8 mouse cellular contexts compared by ENCODE assay signal in genomic region chr4:43726995-43727394, GRCm38 (mm10). TPM values are rescaled to one million over a fixed set of nuclear protein-coding genes. Genes with fewer than 3 reads are reported as not detected.
DNase-seq lines count a peak whose midpoint lies in the region; ATAC-seq and TF ChIP-seq lines count a peak whose summit lies in the region.

TSS of gene Hrct1 (plus strand) at chr4:43727188.

- H3K4me3 ChIP-seq in midbrain, postnatal 0 days (ENCODE audit: low read depth, low read length), result no peak within 1 kb of the TSS
- H3K4me3 ChIP-seq in midbrain, embryonic 14.5 days (replicated peaks; ENCODE audit: low read depth, low read length), result no peak within 1 kb of the TSS
- H3K4me3 ChIP-seq in kidney, adult 2 months (ENCODE audit: insufficient read depth, low read depth, low read length), result no peak within 1 kb of the TSS
- H3K4me3 ChIP-seq in lung, postnatal 0 days (ENCODE audit: low read depth, low read length), result no peak within 1 kb of the TSS
- no peak within 1 kb of the TSS for H3K4me3 ChIP-seq in hindbrain, embryonic 13.5 days

- DNase-seq in midbrain, postnatal 0 days (ENCODE audit: low spot score), result no peak
- DNase-seq in midbrain, embryonic 14.5 days, result no peak
- peak; percentile 84 for DNase-seq in gastrocnemius, postnatal 14 days
- peak; percentile 93 for DNase-seq in kidney, adult 2 months
- DNase-seq in lung, postnatal 0 days (ENCODE audit: low spot score), result peak; percentile 98
- no peak for DNase-seq in layer of hippocampus, postnatal 25 days (ENCODE audit: extremely low spot score in 1 of 2, low spot score in 1 of 2)
- DNase-seq in cerebellum, adult 11 months, result no peak

- H3K9ac ChIP-seq in midbrain, postnatal 0 days (replicated peaks; ENCODE audit: low read length, poor library complexity, severe bottlenecking), result no peak within 1 kb of the TSS
- H3K9ac ChIP-seq in midbrain, embryonic 14.5 days (replicated peaks; ENCODE audit: low read length), result no peak within 1 kb of the TSS
- no peak within 1 kb of the TSS; the same call in 1 of the 2 replicates for H3K9ac ChIP-seq in lung, postnatal 0 days (replicated peaks; ENCODE audit: low read depth)
- no peak within 1 kb of the TSS for H3K9ac ChIP-seq in hindbrain, embryonic 13.5 days

- no peaks in the 10 kb centered on the region for H3K36me3 ChIP-seq in midbrain, postnatal 0 days (ENCODE audit: insufficient read depth, low read length)
- H3K36me3 ChIP-seq in midbrain, embryonic 14.5 days (ENCODE audit: control insufficient read depth, insufficient read depth, low read length), result no peaks in the 10 kb centered on the region
- no peaks in the 10 kb centered on the region for H3K36me3 ChIP-seq in kidney, adult 2 months (ENCODE audit: control insufficient read depth, insufficient read depth, low read length)
- no peaks in the 10 kb centered on the region for H3K36me3 ChIP-seq in lung, postnatal 0 days (ENCODE audit: insufficient read depth, low read length)
- no peaks in the 10 kb centered on the region for H3K36me3 ChIP-seq in hindbrain, embryonic 13.5 days

- intact Hi-C loops in gastrocnemius, postnatal 14 days (cut with DNase I; ENCODE audit: low total_unique reads), result no loop called here

- peak; percentile 92 for TF ChIP-seq EP300 in lung, postnatal 0 days (IDR thresholded peaks at IDR 0.05)

- no peak for TF ChIP-seq CTCF in midbrain, postnatal 0 days (IDR thresholded peaks at IDR 0.05)
- TF ChIP-seq CTCF in kidney, adult 2 months (conservative IDR thresholded peaks at IDR 0.05; ENCODE audit: insufficient read depth, insufficient read length, low read depth, low read length), result no peak
- no peak for TF ChIP-seq CTCF in lung, postnatal 0 days (IDR thresholded peaks at IDR 0.05)

- no peaks in the 10 kb centered on the region for H3K27me3 ChIP-seq in midbrain, postnatal 0 days (ENCODE audit: insufficient read depth, low read length)
- no peaks in the 10 kb centered on the region for H3K27me3 ChIP-seq in midbrain, embryonic 14.5 days (ENCODE audit: control insufficient read depth, insufficient read depth, low read length)
- no peaks in the 10 kb centered on the region for H3K27me3 ChIP-seq in kidney, adult 2 months (replicated peaks; ENCODE audit: control insufficient read depth, insufficient read depth, low read length)
- no peaks in the 10 kb centered on the region for H3K27me3 ChIP-seq in lung, postnatal 0 days (replicated peaks; ENCODE audit: insufficient read depth, low read length)
- H3K27me3 ChIP-seq in hindbrain, embryonic 13.5 days, result no peaks in the 10 kb centered on the region

- 57% methylated on average over 3 of the region's 3 CpGs for WGBS in midbrain, postnatal 0 days
- WGBS in midbrain, embryonic 14.5 days, result 64% methylated on average over 3 of the region's 3 CpGs
- WGBS in kidney, adult 2 months, result 22% methylated on average over 3 of the region's 3 CpGs
- 6% methylated on average over 3 of the region's 3 CpGs for WGBS in lung, postnatal 0 days
- WGBS in hindbrain, embryonic 13.5 days, result 60% methylated on average over 3 of the region's 3 CpGs

- no peaks in the 10 kb centered on the region for H3K4me1 ChIP-seq in midbrain, postnatal 0 days (ENCODE audit: insufficient read depth, low read length)
- H3K4me1 ChIP-seq in midbrain, embryonic 14.5 days (ENCODE audit: control insufficient read depth, insufficient read depth, low read length), result no peaks in the 10 kb centered on the region
- H3K4me1 ChIP-seq in kidney, adult 2 months (ENCODE audit: control insufficient read depth, insufficient read depth, low read length), result peaks cover 3% of the 10 kb centered on the region
- H3K4me1 ChIP-seq in lung, postnatal 0 days (ENCODE audit: insufficient read depth, low read depth, low read length), result peaks cover 29% of the 10 kb centered on the region; the same call in 1 of the 2 replicates
- no peaks in the 10 kb centered on the region for H3K4me1 ChIP-seq in hindbrain, embryonic 13.5 days (replicated peaks)

- ATAC-seq in midbrain, postnatal 0 days (ENCODE audit: low FRiP score), result no peak
- no peak for ATAC-seq in midbrain, embryonic 14.5 days (ENCODE audit: low FRiP score, low TSS enrichment)
- ATAC-seq in lung, postnatal 0 days, result peak; percentile 73
- ATAC-seq in hindbrain, embryonic 13.5 days (ENCODE audit: low FRiP score), result no peak

- peak; percentile 60 for TF ChIP-seq POLR2A in kidney, adult 2 months (IDR thresholded peaks at IDR 0.05; ENCODE audit: low read depth, low read length)

- H3K27ac ChIP-seq in midbrain, postnatal 0 days (ENCODE audit: low read depth, low read length), result peak within 1 kb of the TSS; percentile 7; the same call in 1 of the 2 replicates
- H3K27ac ChIP-seq in midbrain, embryonic 14.5 days (replicated peaks; ENCODE audit: low read depth, low read length), result no peak within 1 kb of the TSS
- H3K27ac ChIP-seq in kidney, adult 2 months (ENCODE audit: insufficient read depth, low read depth, low read length), result peak within 1 kb of the TSS; percentile 97
- H3K27ac ChIP-seq in lung, postnatal 0 days (ENCODE audit: low read length), result peak within 1 kb of the TSS; percentile 97
- no peak within 1 kb of the TSS for H3K27ac ChIP-seq in hindbrain, embryonic 13.5 days

- H3K4me2 ChIP-seq in midbrain, postnatal 0 days (ENCODE audit: low read depth, low read length, poor library complexity, severe bottlenecking), result no peak within 1 kb of the TSS
- no peak within 1 kb of the TSS for H3K4me2 ChIP-seq in midbrain, embryonic 14.5 days (ENCODE audit: low read length)
- 0 out of 2 replicates have a peak within 1 kb of the TSS, but pooled peaks have one; percentile 8 for H3K4me2 ChIP-seq in lung, postnatal 0 days (replicated peaks; ENCODE audit: low read depth, low read length)
- H3K4me2 ChIP-seq in hindbrain, embryonic 13.5 days, result no peak within 1 kb of the TSS

- no peaks in the 10 kb centered on the region for H3K9me3 ChIP-seq in midbrain, postnatal 0 days (ENCODE audit: low read length)
- H3K9me3 ChIP-seq in midbrain, embryonic 14.5 days (ENCODE audit: control insufficient read depth, low read length), result no peaks in the 10 kb centered on the region
- H3K9me3 ChIP-seq in lung, postnatal 0 days (ENCODE audit: low read length), result no peaks in the 10 kb centered on the region
- no peaks in the 10 kb centered on the region for H3K9me3 ChIP-seq in hindbrain, embryonic 13.5 days

RNA-seq across cellular contexts. Expression of gene Hrct1, which starts in this region (rescaled TPM):
- 1.1 TPM in 2 replicates for total RNA-seq in midbrain, postnatal 0 days (2014; rRNA removed)
- 0.72 and 1.1 TPM in 2 replicates for polyA plus RNA-seq in midbrain, postnatal 0 days (2015; fragmentation: Nextera tagmentation; extraction: Ambion mirVana)
- polyA plus RNA-seq in midbrain, embryonic 14.5 days (2014; fragmentation: Nextera tagmentation; extraction: Ambion mirVana), result 0.20 and 0.30 TPM in 2 replicates
- 1 to 10 TPM; 1.9 to 2.7 TPM for total RNA-seq in gastrocnemius, postnatal 14 days (2021)
- polyA plus RNA-seq in kidney, adult 2 months (2012; rRNA removed), result 4.8 and 5.1 TPM in 2 replicates
- 11.8 and 19.3 TPM in 2 replicates for polyA plus RNA-seq in lung, postnatal 0 days (2015; fragmentation: Nextera tagmentation; extraction: Ambion mirVana)
- 0.18 and 0.35 TPM in 2 replicates for polyA plus RNA-seq in hindbrain, embryonic 13.5 days (2015; fragmentation: Nextera tagmentation; extraction: Ambion mirVana)
- 1 to 10 TPM in 1 of 2 experiments, under 1 TPM in 1; 0.54 to 1.2 TPM for total RNA-seq in layer of hippocampus, postnatal 25 days (2021)

Comparison
In these comparisons a context has a peak if more than half of its experiments do, and no peak if none do; other contexts are left out.
1. H3K27ac ChIP-seq: peak in midbrain, postnatal 0 days (single experiment), kidney, adult 2 months (single experiment) and lung, postnatal 0 days (single experiment); none in midbrain, embryonic 14.5 days (single experiment) and hindbrain, embryonic 13.5 days (single experiment).
2. DNase-seq: peak in gastrocnemius, postnatal 14 days (single experiment), kidney, adult 2 months (single experiment) and lung, postnatal 0 days (single experiment); none in midbrain, postnatal 0 days (single experiment), midbrain, embryonic 14.5 days (single experiment), layer of hippocampus, postnatal 25 days (0 of 2) and cerebellum, adult 11 months (single experiment).